Mouse (Mus musculus) ES-E14 (cell line): ENCODE data around the gene Nhlh1.

Experiments used
- HCFC1 ChIP-seq: IDR thresholded peaks from 2 replicates; pipeline ENCODE4 v1.6.1; 2012; ENCODE audit warnings: low read length, inconsistent platforms, borderline replicate concordance; ENCODE audit not compliant: insufficient read depth
- MAFK ChIP-seq: IDR thresholded peaks from 2 replicates; pipeline ENCODE4 v1.6.1; 2014; ENCODE audit warnings: mild to moderate bottlenecking, low read depth, low read length, inconsistent platforms; ENCODE audit not compliant: insufficient read depth
- ZC3H11A ChIP-seq: IDR thresholded peaks from 2 replicates; pipeline ENCODE4 v1.6.1; 2012; ENCODE audit warnings: low read depth, mild to moderate bottlenecking, inconsistent platforms, low read length, borderline replicate concordance

GRCm38 (mm10) chr1:172064613-172065141 lies 7.3 kb upstream of the Nhlh1 start:
- no peak for TF ChIP-seq ZC3H11A
- no peak for TF ChIP-seq HCFC1
- no peak for TF ChIP-seq MAFK
